Mouse (Mus musculus) thymus, adult 2 months (tissue): ENCODE measurements around the gene Mad2l2. TPM values are rescaled to one million over a fixed set of nuclear protein-coding genes. Genes with fewer than 3 reads are reported as not detected.

Experiments
- DNase-seq: peaks from one replicate; pipeline ENCODE4 v3.0.0; 2021
- H3K27ac ChIP-seq: fragments of 200-500 bp; 2 replicates; pipeline ENCODE4 v1.5.1; 2012; ENCODE audit warnings: low read length, control low read depth; ENCODE audit not compliant: control insufficient read depth, insufficient read depth
- H3K27me3 ChIP-seq: fragments of 200-500 bp; 2 replicates; pipeline ENCODE4 v1.6.1; 2012; ENCODE audit warnings: mild to moderate bottlenecking, low read length, moderate library complexity, mixed read lengths; ENCODE audit not compliant: control insufficient read depth, insufficient read depth
- H3K36me3 ChIP-seq: fragments of 200-500 bp; 2 replicates; pipeline ENCODE4 v1.6.1; 2012; ENCODE audit warnings: mild to moderate bottlenecking, low read length, moderate library complexity; ENCODE audit not compliant: control insufficient read depth, insufficient read depth
- H3K4me1 ChIP-seq: fragments of 200-500 bp; replicated peaks from 2 replicates; pipeline ENCODE4 v1.6.1; 2012; ENCODE audit warnings: low read length; ENCODE audit not compliant: control insufficient read depth, insufficient read depth
- H3K4me3 ChIP-seq: fragments of 200-500 bp; 2 replicates; pipeline ENCODE4 v1.5.1; 2012; ENCODE audit warnings: mild to moderate bottlenecking, low read length, control low read depth, moderate library complexity; ENCODE audit not compliant: control insufficient read depth, insufficient read depth
- CTCF ChIP-seq: fragments of 200-500 bp; IDR thresholded peaks from 2 replicates; pipeline ENCODE4 v1.5.1; 2012; ENCODE audit warnings: mild to moderate bottlenecking, control low read depth, low read length, moderate library complexity, borderline replicate concordance; ENCODE audit not compliant: control insufficient read depth, poor library complexity, insufficient read depth; ENCODE audit errors: extremely low read depth
- POLR2A ChIP-seq: fragments of 200-500 bp; IDR thresholded peaks from 2 replicates; pipeline ENCODE4 v1.6.1; 2012; ENCODE audit warnings: mild to moderate bottlenecking, low read length, control low read depth, moderate library complexity; ENCODE audit not compliant: control insufficient read depth, poor library complexity, insufficient read depth; ENCODE audit errors: extremely low read depth
- WGBS: fragments of 180-500 bp; shearing (Covaris S2); methylation state at CpG from one replicate; pipeline ENCODE4 v1.1.7; 2018; 5-methylcytosine and 5-hydroxymethylcytosine counted together
- polyA plus RNA-seq: library from polyadenylated mRNA; depleted of rRNA; stranded (reverse); fragments of >200 nt; gene quantifications from 2 replicates; pipeline ENCODE4 v1.2.3, GENCODE M21; 2012

Mad2l2 gene
- polyA plus RNA-seq, 1 experiment, result 37.7 TPM

DNA sequence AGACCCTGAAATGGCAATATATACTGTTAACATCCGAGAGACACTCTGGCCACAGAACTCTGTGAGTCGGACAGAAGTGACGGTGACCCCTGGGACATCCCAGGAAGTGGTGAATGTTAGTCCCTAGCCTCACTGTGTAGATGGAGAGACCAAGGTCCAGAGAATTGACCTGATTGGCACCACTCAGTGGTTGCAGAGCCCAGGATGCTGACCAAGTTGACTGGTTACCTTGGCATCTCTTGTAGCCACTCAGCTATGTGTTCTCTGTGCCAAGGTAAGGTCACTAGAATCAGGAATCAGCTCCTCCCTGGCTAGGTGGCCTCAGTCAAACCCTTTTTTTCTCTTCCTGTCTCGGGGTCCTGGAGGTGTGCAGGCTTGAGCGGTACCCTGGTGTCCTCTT, 13.5 kb downstream of the Mad2l2 start:
- H3K4me1 ChIP-seq, result peaks cover 6% of the 10 kb centered on the region
- DNase-seq, result no peak
- WGBS, result 91% methylated on average over 5 of the region's 5 CpGs
- no peaks in the 10 kb centered on the region; the same call in 1 of the 2 replicates for H3K36me3 ChIP-seq
- H3K4me3 ChIP-seq, result no peak overlapping the region
- no peak for TF ChIP-seq POLR2A
- no peak for TF ChIP-seq CTCF
- H3K27ac ChIP-seq, result no peak overlapping the region
- H3K27me3 ChIP-seq, result no peaks in the 10 kb centered on the region

GRCm38 (mm10) chr4:148147714-148148113, 17.5 kb downstream of the Mad2l2 start:
- TF ChIP-seq POLR2A, result no peak
- TF ChIP-seq CTCF, result no peak
- no peak overlapping the region for H3K27ac ChIP-seq
- H3K27me3 ChIP-seq, result no peaks in the 10 kb centered on the region
- H3K4me1 ChIP-seq, result peaks cover 8% of the 10 kb centered on the region
- no peak for DNase-seq
- WGBS, result 79% methylated on average over 2 of the region's 2 CpGs
- H3K4me3 ChIP-seq, result no peak overlapping the region
- no peaks in the 10 kb centered on the region; the same call in 1 of the 2 replicates for H3K36me3 ChIP-seq

DNA sequence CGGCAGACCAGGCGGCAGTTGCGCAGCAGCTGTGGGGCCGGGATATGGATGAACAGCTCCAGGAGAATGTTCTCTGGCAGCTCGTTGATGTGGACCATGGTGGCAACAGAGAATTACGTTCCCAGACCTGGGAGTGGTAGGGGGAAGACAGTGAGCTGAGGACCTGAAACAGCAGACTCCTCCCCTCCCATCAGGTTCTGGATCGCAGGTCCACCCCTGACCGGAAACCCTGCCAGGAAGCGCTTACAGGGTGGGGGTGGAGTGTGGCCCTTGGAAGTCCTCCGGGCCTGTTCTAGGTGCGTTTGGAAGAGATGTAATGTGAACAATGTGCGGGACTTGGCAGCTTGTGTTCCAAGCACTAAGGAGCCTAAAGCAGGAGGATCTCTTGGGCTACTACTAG, 19.4 kb downstream of the Mad2l2 start:
- no peaks in the 10 kb centered on the region; the same call in 1 of the 2 replicates for H3K36me3 ChIP-seq

GRCm38 (mm10) chr4:148150242-148150641, 20.1 kb downstream of the Mad2l2 start:
- Histone ChIP-seq H3K36me3 (no peaks in the 10 kb centered on the region; the same call in none of the 2 replicates), H3K4me3 (no peak overlapping the region), H3K27ac (no peak overlapping the region), H3K4me1 (peaks cover 8% of the 10 kb centered on the region), H3K27me3 (no peaks in the 10 kb centered on the region)
- no peak for DNase-seq
- no peak for TF ChIP-seq CTCF
- TF ChIP-seq POLR2A, result no peak
- WGBS, result 60% methylated on average over 7 of the region's 7 CpGs

More for the DNA sequence above, 19.4 kb downstream of the Mad2l2 start:
- Histone ChIP-seq H3K27me3 (no peaks in the 10 kb centered on the region), H3K4me1 (peaks cover 8% of the 10 kb centered on the region), H3K4me3 (no peak overlapping the region), H3K27ac (no peak overlapping the region)
- no peak for DNase-seq
- no peak for TF ChIP-seq CTCF
- no peak for TF ChIP-seq POLR2A
- WGBS, result 93% methylated on average over 12 of the region's 12 CpGs

- 32% methylated on average over 3 of the region's 3 CpGs for WGBS
- Histone ChIP-seq H3K27me3 (no peaks in the 10 kb centered on the region), H3K36me3 (no peaks in the 10 kb centered on the region; the same call in none of the 2 replicates), H3K27ac (no peak overlapping the region), H3K4me1 (peaks cover 8% of the 10 kb centered on the region), H3K4me3 (no peak overlapping the region)
- DNase-seq, result no peak
- no peak for TF ChIP-seq CTCF
- no peak for TF ChIP-seq POLR2A
These were observed 20.7 kb downstream of the Mad2l2 start for GRCm38 (mm10) chr4:148150953-148151266.

DNA sequence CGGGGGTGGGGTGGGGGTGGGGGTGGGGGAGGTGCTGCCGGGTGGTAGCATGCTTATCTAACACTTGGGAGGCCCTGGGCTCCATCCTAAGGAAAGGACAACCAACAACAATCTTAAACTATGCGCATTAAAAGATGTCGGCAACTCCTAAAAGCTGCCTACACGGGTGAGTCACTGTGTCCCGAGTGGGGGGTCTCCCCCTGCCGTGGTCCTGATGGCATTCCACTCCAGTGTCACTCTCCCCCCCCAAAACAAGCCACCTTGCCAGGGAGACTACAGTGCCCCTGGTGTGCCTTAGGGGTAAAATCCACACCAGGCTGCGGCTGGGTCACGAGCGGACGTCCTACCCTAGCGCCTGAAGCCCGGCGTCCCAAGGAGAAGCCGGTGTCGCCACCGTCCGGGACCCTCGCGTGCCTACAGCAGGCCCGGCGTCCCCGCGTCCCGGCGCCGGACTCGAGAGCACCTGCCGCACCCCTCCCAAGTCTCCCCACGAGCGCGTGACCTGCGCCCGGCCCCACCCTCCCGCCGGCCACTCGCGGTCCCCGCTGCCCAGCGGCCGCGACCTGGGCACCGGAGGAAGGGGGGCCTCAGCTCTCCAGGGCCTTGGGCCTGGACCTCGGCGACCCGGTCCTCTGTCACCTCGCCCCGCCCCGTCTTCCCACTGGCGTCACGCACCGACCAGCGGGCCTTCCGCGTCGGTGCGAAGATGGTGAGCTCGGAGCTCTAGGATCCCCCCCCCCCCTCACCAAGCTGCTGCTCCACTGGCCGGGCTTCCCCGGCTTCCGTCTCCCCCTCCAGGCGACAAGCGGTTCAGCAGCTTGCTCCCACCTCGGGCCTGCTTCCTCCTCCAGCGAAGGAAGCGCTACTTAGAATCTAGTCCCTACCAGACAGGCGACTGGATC, 21.3 kb downstream of the Mad2l2 start, which contains the start of gene Fbxo6:
Gene Fbxo6 (minus strand): TSS at position 874 of the 902 bp plus-strand sequence.
- WGBS, result under 1% methylated on average over 67 of the region's 67 CpGs
- no peaks in the 10 kb centered on the region; the same call in 1 of the 2 replicates for H3K36me3 ChIP-seq
- peak; percentile 88 for DNase-seq

GRCm38 (mm10) chr4:148152547-148152946, 22.4 kb downstream of the Mad2l2 start:
- no peak for DNase-seq
- TF ChIP-seq CTCF, result no peak
- no peak for TF ChIP-seq POLR2A
- no peaks in the 10 kb centered on the region; the same call in 1 of the 2 replicates for H3K36me3 ChIP-seq
- no peak overlapping the region for H3K4me3 ChIP-seq
- 92% methylated on average over 5 of the region's 5 CpGs for WGBS
- H3K27ac ChIP-seq, result no peak overlapping the region
- H3K4me1 ChIP-seq, result peaks cover 8% of the 10 kb centered on the region
- H3K27me3 ChIP-seq, result no peaks in the 10 kb centered on the region

More for the DNA sequence above, 21.3 kb downstream of the Mad2l2 start, which contains the start of gene Fbxo6:
- H3K4me1 ChIP-seq, result peaks cover 8% of the 10 kb centered on the region
- H3K27me3 ChIP-seq, result no peaks in the 10 kb centered on the region
- H3K4me3 ChIP-seq, result peak within 1 kb of the TSS; percentile 96
- no peak within 1 kb of the TSS for H3K27ac ChIP-seq
- peak; percentile 81; the same call in 1 of the 2 replicates for TF ChIP-seq CTCF
- peak; percentile 54; the same call in 1 of the 2 replicates for TF ChIP-seq POLR2A
